Mouse (Mus musculus) spleen, postnatal 14 days (tissue): ENCODE results near the gene Snx12.
A peak's percentile ranks its signal among the peaks of the same experiment; 100 is the strongest.
"Not testable (repeated sequence)": the region's sequence is repeated elsewhere in the genome, so short reads cannot be mapped to it uniquely, and the experiment has no call there.

Source experiments
- DNase-seq, 2 experiments: peaks; one replicate each; pipeline ENCODE4 v3.0.0; 2021 to 2022; ENCODE audit warnings: low spot score in 2 of 2

Snx12 gene

GRCm38 (mm10) chrX:101131992-101132791 lies 90.2 kb downstream of the Snx12 start:
- no peak for DNase-seq

- peak; percentile 35 to 55 for DNase-seq
Measured at GRCm38 (mm10) chrX:101131001-101131400, 91.4 kb downstream of the Snx12 start.

- DNase-seq, result no peak
Measured at GRCm38 (mm10) chrX:101128559-101128958, 93.8 kb downstream of the Snx12 start.

GRCm38 (mm10) chrX:101126977-101127376 lies 95.4 kb downstream of the Snx12 start:
- no peak for DNase-seq

GRCm38 (mm10) chrX:101126474-101126955 lies 95.8 kb downstream of the Snx12 start:
- no peak for DNase-seq

GRCm38 (mm10) chrX:101120546-101120945 lies 101.8 kb downstream of the Snx12 start:
- DNase-seq, result no peak

GRCm38 (mm10) chrX:101085920-101086319 lies 136.4 kb downstream of the Snx12 start, which contains the start of gene Slc7a3:
Gene Slc7a3 (minus strand): TSS chrX:101086020.
- DNase-seq, result no peak

GRCm38 (mm10) chrX:101085211-101085610 lies 137.2 kb downstream of the Snx12 start:
- not testable (repeated sequence) for DNase-seq

- DNase-seq, result no peak
Measured at GRCm38 (mm10) chrX:101084192-101084591, 138.2 kb downstream of the Snx12 start.

GRCm38 (mm10) chrX:101065245-101065644 lies 157.1 kb downstream of the Snx12 start:
- no peak for DNase-seq

GRCm38 (mm10) chrX:101063503-101063902 lies 158.9 kb downstream of the Snx12 start:
- no peak for DNase-seq

- no peak for DNase-seq
Measured at GRCm38 (mm10) chrX:101059541-101059940, 162.8 kb downstream of the Snx12 start, which contains the start of gene Tex11. Gene Tex11 (minus strand): TSS chrX:101059667.
